Mouse (Mus musculus) kidney, adult 9 months (tissue): ENCODE data around the gene Tnk1.
"Not testable (repeated sequence)": the region's sequence is repeated elsewhere in the genome, so short reads cannot be mapped to it uniquely, and the experiment has no call there.

Experiments used
- DNase-seq: peaks from one replicate; pipeline ENCODE4 v3.0.0; 2022

Tnk1 gene

GRCm38 (mm10) chr11:69878399-69878798, 19.9 kb upstream of the Tnk1 start:
- no peak for DNase-seq

DNA sequence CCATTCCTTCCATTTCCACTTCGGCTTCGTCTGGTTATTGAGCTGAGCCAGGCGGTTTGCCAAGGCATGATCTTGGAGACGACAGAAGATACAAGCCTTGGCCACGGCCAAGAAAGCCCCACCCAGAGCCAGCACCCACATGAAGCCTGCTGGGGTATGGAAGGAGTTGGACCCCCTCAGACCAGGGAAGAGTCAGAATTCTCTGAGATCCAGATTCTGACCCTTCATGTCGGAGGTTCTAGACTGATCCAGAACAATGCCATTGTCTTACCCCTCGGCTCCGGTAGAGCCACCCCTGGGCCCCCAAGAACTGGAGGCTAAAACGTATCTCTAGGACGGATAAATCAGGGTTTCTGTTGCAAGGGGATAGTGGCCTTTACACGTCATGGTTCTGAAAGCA, 19.3 kb upstream of the Tnk1 start, which contains the start of gene Tmem95:
Gene Tmem95, minus strand, starts transcription at position 141 of the 400 bp plus-strand sequence.
- DNase-seq: no peak

DNA sequence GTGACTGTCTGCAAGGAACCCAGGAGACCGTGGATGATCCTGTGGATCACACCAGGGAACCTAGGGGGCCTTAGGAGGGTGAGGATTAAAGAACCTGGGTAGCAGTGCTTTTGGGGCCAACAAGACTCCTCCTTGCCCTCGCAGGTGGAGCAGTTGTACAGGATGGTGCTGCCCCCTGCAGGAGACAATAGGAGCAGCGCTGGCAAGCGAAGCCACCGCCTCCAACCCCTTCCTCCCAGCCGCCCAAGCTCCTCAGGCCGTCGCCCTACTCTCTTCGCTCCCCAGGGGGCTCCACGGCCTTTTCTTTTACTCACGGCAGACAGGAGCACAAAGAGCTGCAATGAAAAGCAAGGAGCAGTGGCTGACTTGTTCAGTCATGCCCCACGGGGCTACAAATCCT, 18.3 kb upstream of the Tnk1 start:
- peak; percentile 87 for DNase-seq

DNA sequence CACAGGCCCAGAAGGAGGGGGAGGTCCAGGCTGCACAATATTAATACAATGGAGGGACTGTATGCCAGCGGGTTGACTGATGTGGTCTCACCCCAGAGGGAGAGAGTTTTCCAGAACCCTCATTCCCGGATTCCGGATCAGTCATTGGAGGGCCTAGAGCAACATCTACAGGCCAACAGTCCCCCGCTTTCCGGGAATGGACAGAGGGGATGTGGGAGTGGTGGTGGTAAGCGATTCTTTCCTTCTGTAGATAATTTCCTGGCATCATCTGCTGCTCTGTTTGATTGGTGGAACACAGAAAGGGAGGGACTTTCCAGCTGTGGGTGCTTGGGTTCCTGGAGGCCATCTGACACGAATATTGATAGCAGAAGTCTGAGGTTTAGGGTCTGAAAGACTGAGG, 17.7 kb upstream of the Tnk1 start:
- DNase-seq: peak; percentile 54

DNA sequence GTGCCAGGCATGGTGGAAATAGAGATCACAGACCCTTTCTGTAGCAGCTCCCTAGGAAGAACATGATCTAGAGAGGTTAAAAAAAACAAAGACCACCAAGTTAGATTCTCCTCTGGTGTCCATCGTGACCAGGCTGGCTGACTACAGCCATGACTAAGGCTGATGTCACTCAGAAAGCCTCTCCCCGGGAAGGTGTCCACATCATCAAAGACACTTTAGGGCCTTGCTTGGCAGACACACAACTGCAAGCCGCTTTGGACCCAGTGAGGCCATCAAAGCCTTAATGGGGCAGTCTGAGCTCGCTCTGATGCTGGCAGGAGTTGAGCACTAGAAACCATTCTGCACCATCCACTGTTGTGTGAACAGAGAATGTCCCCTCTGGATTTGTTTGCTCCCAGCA, 13.9 kb upstream of the Tnk1 start:
- DNase-seq: no peak

DNA sequence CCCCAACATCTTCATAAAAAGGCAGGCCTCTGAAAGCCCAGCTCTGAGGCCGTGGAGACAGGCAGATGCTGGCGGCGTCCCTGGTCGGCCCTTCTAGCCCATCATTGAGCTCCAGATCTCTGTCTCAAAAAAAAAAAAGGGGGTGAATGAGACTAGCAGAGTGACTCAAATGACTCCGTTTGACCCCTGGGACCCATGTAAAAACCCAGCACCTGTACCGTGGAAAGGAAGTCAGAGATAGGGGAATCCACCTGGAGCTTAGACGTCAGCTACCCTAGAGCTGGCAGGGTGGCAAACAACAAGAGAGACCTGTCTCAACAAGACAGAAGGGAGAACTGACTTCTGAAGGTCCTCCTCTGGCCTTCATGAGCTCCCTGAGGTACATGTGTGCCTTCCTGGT, 13.3 kb upstream of the Tnk1 start:
- DNase-seq: no peak

GRCm38 (mm10) chr11:69870289-69871069, 11.9 kb upstream of the Tnk1 start:
- no peak for DNase-seq

- DNase-seq: no peak
Measured at GRCm38 (mm10) chr11:69867335-69867734, 8.8 kb upstream of the Tnk1 start.

GRCm38 (mm10) chr11:69865561-69865960, 7.0 kb upstream of the Tnk1 start:
- no peak for DNase-seq

GRCm38 (mm10) chr11:69864138-69864860, 5.8 kb upstream of the Tnk1 start:
- DNase-seq: no peak

GRCm38 (mm10) chr11:69863729-69864128, 5.2 kb upstream of the Tnk1 start:
- DNase-seq: not testable (repeated sequence)

GRCm38 (mm10) chr11:69855347-69855746, 3.2 kb downstream of the Tnk1 start:
- peak; percentile 41 for DNase-seq

GRCm38 (mm10) chr11:69854680-69855079, 3.9 kb downstream of the Tnk1 start:
- no peak for DNase-seq

DNA sequence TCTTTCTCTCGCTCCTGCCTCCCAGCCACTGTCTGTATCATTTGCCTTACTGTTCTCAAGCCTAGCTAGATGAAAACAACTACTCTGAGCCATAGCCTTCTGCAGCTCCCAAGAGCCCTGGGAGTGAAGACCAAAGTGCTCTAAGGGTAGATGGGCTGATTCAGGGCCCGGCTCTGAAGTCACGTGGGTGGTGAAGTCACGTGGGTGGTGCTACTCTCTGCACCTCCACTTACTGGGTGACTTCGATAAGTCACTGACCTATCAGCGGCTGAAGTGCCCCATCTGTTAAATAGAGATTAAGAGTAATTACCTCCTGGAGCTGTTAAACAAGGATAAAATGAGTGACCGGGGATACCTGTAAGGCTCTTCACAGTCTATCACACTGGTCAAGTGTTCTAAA, 4.5 kb downstream of the Tnk1 start:
- DNase-seq: peak; percentile 50

DNA sequence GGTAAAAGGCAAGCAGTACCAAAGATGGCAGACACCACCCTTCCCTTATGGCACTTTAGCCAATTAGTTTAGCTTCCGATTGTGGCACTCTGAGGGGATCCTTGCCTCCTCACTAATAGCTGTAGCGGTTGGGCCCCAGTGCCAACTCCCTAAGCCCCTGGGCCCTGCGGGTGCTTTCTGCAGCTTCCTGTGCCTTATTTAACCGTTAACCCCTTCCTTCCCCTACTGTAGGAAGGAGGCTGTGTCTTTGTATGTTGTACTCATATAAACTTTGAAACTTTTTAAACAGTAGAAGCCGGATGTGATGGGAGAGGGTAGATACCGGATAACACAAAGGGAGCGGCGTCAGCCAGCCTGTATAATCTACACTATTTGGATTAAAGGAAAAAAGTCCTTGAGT, 7.8 kb downstream of the Tnk1 start:
- DNase-seq: no peak

- no peak for DNase-seq
Measured at GRCm38 (mm10) chr11:69849884-69850283, 8.6 kb downstream of the Tnk1 start.

- no peak for DNase-seq
Measured at GRCm38 (mm10) chr11:69849128-69849527, 9.4 kb downstream of the Tnk1 start.

- no peak for DNase-seq
Measured at GRCm38 (mm10) chr11:69848021-69848420, 10.5 kb downstream of the Tnk1 start.

GRCm38 (mm10) chr11:69846738-69847688, 11.5 kb downstream of the Tnk1 start:
- no peak for DNase-seq

GRCm38 (mm10) chr11:69846198-69846680, 12.3 kb downstream of the Tnk1 start, which contains the start of gene Plscr3:
TSS of gene Plscr3 (plus strand) at chr11:69846376.
- peak; percentile 96 for DNase-seq

GRCm38 (mm10) chr11:69838714-69839104, 19.8 kb downstream of the Tnk1 start:
- DNase-seq: no peak

- DNase-seq: peak; percentile 99
Measured at GRCm38 (mm10) chr11:69837952-69838713, 20.4 kb downstream of the Tnk1 start, which contains the start of gene Tmem256. TSS of gene Tmem256 (plus strand) at chr11:69838514.
